Mouse (Mus musculus) hindbrain, embryonic 11.5 days (tissue): Measurements from ENCODE around the gene Arl8a. TPM values are rescaled to one million over a fixed set of nuclear protein-coding genes. Genes with fewer than 3 reads are reported as not detected.
A peak's percentile ranks its signal among the peaks of the same experiment; 100 is the strongest.

ENCODE experiments used
- ATAC-seq: fragments of 200-750 bp; cut with Nextera tagmentation; 2 replicates; pipeline ENCODE4 v1.8.0; 2017; ENCODE audit warnings: mild to moderate bottlenecking, moderate TSS enrichment, moderate library complexity; ENCODE audit not compliant: low FRiP score
- DNase-seq: peaks from one replicate; pipeline ENCODE4 v3.0.0-alpha.2; 2015; ENCODE audit warnings: low spot score
- H3K27ac ChIP-seq: fragments of 300-500 bp; sonication (generic); 2 replicates; pipeline ENCODE4 v1.5.1; 2014; ENCODE audit warnings: mild to moderate bottlenecking, low read depth, low read length
- H3K27me3 ChIP-seq: fragments of 300-500 bp; sonication (generic); 2 replicates; pipeline ENCODE4 v1.6.1; 2014; ENCODE audit warnings: mild to moderate bottlenecking, low read length, moderate library complexity, mixed read lengths; ENCODE audit not compliant: control insufficient read depth, insufficient read depth
- H3K36me3 ChIP-seq: fragments of 300-500 bp; sonication (generic); 2 replicates; pipeline ENCODE4 v1.6.1; 2014; ENCODE audit warnings: mild to moderate bottlenecking, low read length, moderate library complexity, mixed read lengths; ENCODE audit not compliant: control insufficient read depth, insufficient read depth
- H3K4me1 ChIP-seq: fragments of 300-500 bp; sonication (generic); replicated peaks from 2 replicates; pipeline ENCODE4 v1.6.1; 2014; ENCODE audit warnings: low read length, mixed read lengths; ENCODE audit not compliant: control insufficient read depth, insufficient read depth
- H3K4me2 ChIP-seq: fragments of 300-500 bp; sonication (generic); replicated peaks from 2 replicates; pipeline ENCODE4 v1.6.1; 2014; ENCODE audit warnings: mild to moderate bottlenecking, low read depth, low read length
- H3K4me3 ChIP-seq: fragments of 300-500 bp; sonication (generic); 2 replicates; pipeline ENCODE4 v1.5.1; 2014; ENCODE audit warnings: low read depth, low read length
- H3K9ac ChIP-seq: fragments of 300-500 bp; sonication (generic); 2 replicates; pipeline ENCODE4 v1.6.1; 2014; ENCODE audit warnings: low read depth, low read length
- H3K9me3 ChIP-seq: fragments of 300-500 bp; sonication (generic); 2 replicates; pipeline ENCODE4 v1.6.1; 2016; ENCODE audit warnings: low read length; ENCODE audit not compliant: control insufficient read depth
- WGBS: fragments of 180-500 bp; shearing (Covaris S2); extraction: QIAGEN DNeasy Blood & Tissue Kit; methylation state at CpG from one replicate; pipeline ENCODE4 v1.1.7; 2014; 5-methylcytosine and 5-hydroxymethylcytosine counted together
- polyA plus RNA-seq: library from polyadenylated mRNA; unstranded; fragments of >200 nt; fragmentation: Nextera tagmentation; extraction: Ambion mirVana; gene quantifications from 2 replicates; pipeline ENCODE4 v1.2.1, GENCODE M21; 2014

Arl8a gene
- polyA plus RNA-seq, 1 experiment from 2014 or later: 84.6 TPM

DNA sequence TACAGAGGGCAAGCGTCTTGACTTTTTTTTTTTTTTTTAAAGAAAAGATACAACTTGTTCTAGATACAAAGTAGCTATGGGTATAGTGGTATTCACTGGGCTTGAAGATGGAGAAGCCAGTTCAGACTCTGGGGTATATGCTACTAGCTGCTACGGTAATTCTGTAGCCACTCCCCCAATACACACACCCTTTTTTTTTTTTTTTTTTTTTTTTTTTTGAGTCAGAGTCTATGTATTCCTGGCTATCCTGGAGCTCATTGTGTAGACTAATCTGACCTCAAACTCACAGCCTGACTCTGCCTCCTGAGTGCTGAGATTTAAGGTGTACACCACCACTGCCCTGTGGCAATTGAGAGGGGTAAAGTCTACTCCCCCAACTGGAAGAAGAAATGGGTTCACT is 4.2 kb upstream of the Arl8a start:
- Histone ChIP-seq H3K4me2 (no peak overlapping the region), H3K9ac (no peak overlapping the region), H3K9me3 (no peaks in the 10 kb centered on the region), H3K27ac (no peak overlapping the region), H3K4me3 (no peak overlapping the region), H3K27me3 (no peaks in the 10 kb centered on the region; the same call in 1 of the 2 replicates), H3K36me3 (no peaks in the 10 kb centered on the region), H3K4me1 (no peaks in the 10 kb centered on the region)
- DNase-seq (no peak), ATAC-seq (no peak)
- WGBS: 72% methylated on average over 2 of the region's 2 CpGs

- Histone ChIP-seq H3K4me2 (no peak overlapping the region), H3K9me3 (no peaks in the 10 kb centered on the region), H3K27me3 (no peaks in the 10 kb centered on the region; the same call in 1 of the 2 replicates), H3K9ac (no peak overlapping the region), H3K4me3 (no peak overlapping the region), H3K4me1 (peaks cover 7% of the 10 kb centered on the region), H3K36me3 (no peaks in the 10 kb centered on the region), H3K27ac (no peak overlapping the region)
- 85% methylated on average over 2 of the region's 2 CpGs for WGBS
- ATAC-seq (no peak), DNase-seq (no peak)
Measured at GRCm38 (mm10) chr1:135143940-135144339, 2.7 kb upstream of the Arl8a start.

DNA sequence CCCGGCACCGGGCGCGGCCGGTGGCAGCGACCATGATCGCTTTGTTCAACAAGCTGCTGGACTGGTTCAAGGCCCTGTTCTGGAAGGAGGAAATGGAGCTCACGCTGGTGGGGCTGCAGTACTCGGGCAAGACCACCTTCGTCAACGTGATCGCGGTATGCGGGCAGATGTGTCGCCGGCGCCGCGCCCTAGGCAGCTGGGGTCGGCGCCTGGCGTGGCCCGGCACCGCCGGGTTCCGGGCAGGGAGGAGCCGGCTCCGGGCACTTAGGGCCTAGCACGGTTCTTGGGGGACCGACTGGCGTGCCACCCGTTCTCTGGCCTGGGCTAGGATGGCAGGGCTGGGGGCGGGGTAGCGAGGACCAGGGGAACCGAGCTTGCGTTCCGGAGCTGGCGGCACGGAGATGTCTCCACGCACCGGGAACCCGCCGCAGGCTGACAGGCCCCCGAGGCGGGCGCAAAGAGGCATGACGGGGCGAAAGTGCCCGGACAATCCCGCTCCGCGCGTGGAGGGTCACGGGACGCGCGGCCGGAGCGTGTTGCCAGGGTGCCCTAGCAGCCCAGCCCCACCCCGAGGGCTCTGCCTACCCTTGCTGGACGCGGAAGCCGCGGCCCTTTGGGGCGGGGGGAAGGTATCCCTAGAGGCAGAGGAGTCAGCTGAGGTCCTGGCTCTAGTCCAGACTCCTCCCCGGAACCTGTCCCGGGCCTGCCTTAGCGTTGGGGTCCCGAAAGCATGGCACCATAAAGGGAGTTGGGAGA is 500 bp downstream of the Arl8a start:
- Histone ChIP-seq H3K9me3 (no peaks in the 10 kb centered on the region), H3K4me1 (peaks cover 7% of the 10 kb centered on the region), H3K4me2 (peak overlapping the region; percentile 84), H3K27me3 (no peaks in the 10 kb centered on the region; the same call in 1 of the 2 replicates), H3K27ac (peak overlapping the region; percentile 90), H3K9ac (peak overlapping the region; percentile 96), H3K36me3 (no peaks in the 10 kb centered on the region), H3K4me3 (peak overlapping the region; percentile 97)
- DNase-seq: peak; percentile 67
- ATAC-seq: peak; percentile 75
- WGBS: under 1% methylated on average over 69 of the region's 69 CpGs

GRCm38 (mm10) chr1:135147702-135148058 is 1.1 kb downstream of the Arl8a start:
- Histone ChIP-seq H3K9ac (peak overlapping the region; percentile 96), H3K4me3 (peak overlapping the region; percentile 97), H3K9me3 (no peaks in the 10 kb centered on the region), H3K27me3 (no peaks in the 10 kb centered on the region; the same call in 1 of the 2 replicates), H3K36me3 (no peaks in the 10 kb centered on the region), H3K4me1 (peaks cover 7% of the 10 kb centered on the region), H3K4me2 (peak overlapping the region; percentile 84), H3K27ac (peak overlapping the region; percentile 90; the same call in 1 of the 2 replicates)
- ATAC-seq: peak; percentile 4
- DNase-seq: no peak
- WGBS: 1% methylated on average over 7 of the region's 7 CpGs

DNA sequence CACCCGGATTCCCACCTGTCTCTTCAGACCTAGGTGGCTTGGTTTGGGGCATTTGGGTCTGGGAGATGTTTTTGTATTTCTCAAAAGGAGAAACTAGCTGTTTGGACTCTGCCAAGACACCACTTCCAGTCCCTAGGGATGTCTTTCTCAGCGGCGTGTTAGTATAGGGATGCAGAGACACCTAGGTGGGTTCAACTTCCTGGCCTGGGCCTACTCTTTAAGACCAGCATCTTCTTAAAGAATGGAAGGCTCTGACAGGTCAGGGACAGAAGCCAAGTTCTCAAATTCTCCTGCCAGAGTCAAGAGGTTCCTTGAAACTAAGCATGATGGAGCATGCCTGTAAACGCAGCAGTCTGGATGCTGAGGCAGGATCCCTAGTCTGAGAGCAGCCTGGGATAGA is 1.9 kb downstream of the Arl8a start:
- H3K4me1 ChIP-seq: peaks cover 7% of the 10 kb centered on the region
- no peak overlapping the region; the same call in 1 of the 2 replicates for H3K9ac ChIP-seq
- peak overlapping the region; percentile 84 for H3K4me2 ChIP-seq
- H3K9me3 ChIP-seq: no peaks in the 10 kb centered on the region
- DNase-seq (no peak), ATAC-seq (no peak)
- H3K36me3 ChIP-seq: no peaks in the 10 kb centered on the region
- peak overlapping the region; percentile 97 for H3K4me3 ChIP-seq
- WGBS: 77% methylated on average over 4 of the region's 4 CpGs
- no peak overlapping the region for H3K27ac ChIP-seq
- no peaks in the 10 kb centered on the region; the same call in 1 of the 2 replicates for H3K27me3 ChIP-seq

DNA sequence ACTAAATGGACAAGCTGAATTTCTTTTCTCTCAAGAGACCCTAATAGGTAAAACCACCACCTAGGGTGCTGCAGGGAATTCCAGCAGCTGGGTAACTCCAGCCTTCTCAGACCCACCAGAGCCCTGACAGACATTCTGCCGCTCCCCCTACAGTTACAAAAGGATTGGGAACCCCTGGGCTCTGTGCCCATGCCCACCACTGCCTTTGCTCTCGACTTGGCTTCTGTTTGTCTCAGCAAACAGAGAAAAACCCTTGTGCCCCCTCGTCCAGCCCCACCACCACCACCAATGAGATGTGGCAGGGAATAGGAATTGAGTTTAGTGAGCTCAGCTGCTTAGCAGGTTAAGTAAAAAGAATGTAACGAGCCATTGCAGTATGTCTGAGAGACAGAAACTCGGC is 2.4 kb downstream of the Arl8a start:
- DNase-seq (no peak), ATAC-seq (no peak)
- peak overlapping the region; percentile 84; the same call in 1 of the 2 replicates for H3K4me2 ChIP-seq
- no peaks in the 10 kb centered on the region for H3K9me3 ChIP-seq
- no peaks in the 10 kb centered on the region; the same call in 1 of the 2 replicates for H3K27me3 ChIP-seq
- H3K27ac ChIP-seq: no peak overlapping the region
- no peaks in the 10 kb centered on the region for H3K36me3 ChIP-seq
- WGBS: 71% methylated on average over 5 of the region's 5 CpGs
- H3K9ac ChIP-seq: no peak overlapping the region
- no peak overlapping the region for H3K4me3 ChIP-seq
- peaks cover 7% of the 10 kb centered on the region for H3K4me1 ChIP-seq

- H3K4me2 ChIP-seq: peak overlapping the region; percentile 34
- peak overlapping the region; percentile 58 for H3K9ac ChIP-seq
- H3K9me3 ChIP-seq: no peaks in the 10 kb centered on the region
- DNase-seq: no peak
- 17% methylated on average over 13 of the region's 13 CpGs for WGBS
- peak overlapping the region; percentile 8; the same call in 1 of the 2 replicates for H3K4me3 ChIP-seq
- peak; percentile 36; the same call in 1 of the 2 replicates for ATAC-seq
- H3K27ac ChIP-seq: peak overlapping the region; percentile 78
- H3K27me3 ChIP-seq: no peaks in the 10 kb centered on the region
- H3K36me3 ChIP-seq: no peaks in the 10 kb centered on the region
- 0 out of 2 replicates have a peak, but pooled peaks cover under 1% of the 10 kb centered on the region for H3K4me1 ChIP-seq
Measured at GRCm38 (mm10) chr1:135154011-135154410, 7.4 kb downstream of the Arl8a start.

DNA sequence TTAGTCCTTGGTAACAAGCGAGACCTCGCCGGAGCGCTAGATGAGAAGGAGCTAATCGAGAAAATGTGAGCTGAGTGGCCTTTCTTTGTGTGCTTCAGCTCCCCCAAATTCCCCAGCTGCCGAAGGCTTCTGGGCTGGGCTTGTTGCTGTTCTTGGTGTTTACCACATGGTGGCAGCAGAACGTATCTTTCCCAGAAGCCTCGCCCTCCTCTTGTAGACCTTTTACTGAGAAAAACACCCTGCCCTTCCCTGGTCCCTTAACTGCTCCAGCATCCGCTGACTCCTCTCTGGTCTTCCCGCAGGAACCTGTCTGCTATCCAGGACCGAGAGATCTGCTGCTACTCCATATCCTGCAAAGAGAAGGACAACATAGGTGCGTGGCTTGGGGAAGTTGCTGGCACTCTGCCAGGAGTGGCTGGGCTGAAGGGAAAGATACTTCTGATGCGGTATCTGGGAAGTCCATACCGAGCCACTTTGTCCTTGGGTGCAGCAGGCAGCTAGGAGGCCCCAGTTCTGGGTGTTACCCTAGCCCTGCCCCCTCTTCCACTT is 7.9 kb downstream of the Arl8a start:
- no peaks in the 10 kb centered on the region for H3K36me3 ChIP-seq
- peak overlapping the region; percentile 8; the same call in 1 of the 2 replicates for H3K4me3 ChIP-seq
- no peaks in the 10 kb centered on the region for H3K9me3 ChIP-seq
- peak overlapping the region; percentile 58 for H3K9ac ChIP-seq
- H3K27ac ChIP-seq: peak overlapping the region; percentile 78
- peak overlapping the region; percentile 34 for H3K4me2 ChIP-seq
- H3K4me1 ChIP-seq: 0 out of 2 replicates have a peak, but pooled peaks cover 3% of the 10 kb centered on the region
- WGBS: 5% methylated on average over 14 of the region's 14 CpGs
- DNase-seq (peak; percentile 92), ATAC-seq (peak; percentile 61)
- H3K27me3 ChIP-seq: no peaks in the 10 kb centered on the region
